Mouse (Mus musculus) olfactory bulb, adult 2 months (tissue): ENCODE data around the gene Setd7. TPM values are rescaled to one million over a fixed set of nuclear protein-coding genes. Genes with fewer than 3 reads are reported as not detected.

Experiments
- H3K27ac ChIP-seq: fragments of 200-500 bp; 2 replicates; pipeline ENCODE4 v1.5.1; 2012; ENCODE audit warnings: low read depth, low read length; ENCODE audit not compliant: insufficient read depth
- H3K4me1 ChIP-seq: fragments of 200-500 bp; 2 replicates; pipeline ENCODE4 v1.6.1; 2012; ENCODE audit warnings: low read length; ENCODE audit not compliant: control insufficient read depth, insufficient read depth
- H3K4me3 ChIP-seq: fragments of 200-500 bp; 2 replicates; pipeline ENCODE4 v1.5.1; 2012; ENCODE audit warnings: mild to moderate bottlenecking, low read depth, low read length, moderate library complexity; ENCODE audit not compliant: insufficient read depth
- CTCF ChIP-seq: fragments of 200-500 bp; IDR thresholded peaks from 2 replicates; pipeline ENCODE4 v1.5.1; 2012; ENCODE audit warnings: low read depth, mild to moderate bottlenecking, low read length, moderate library complexity; ENCODE audit not compliant: insufficient read depth
- POLR2A ChIP-seq: fragments of 200-500 bp; IDR thresholded peaks from 2 replicates; pipeline ENCODE4 v1.6.1; 2012; ENCODE audit warnings: mild to moderate bottlenecking, low read depth, low read length, moderate library complexity; ENCODE audit not compliant: insufficient read depth
- WGBS: fragments of 180-500 bp; shearing (Covaris S2); methylation state at CpG from one replicate; pipeline ENCODE4 v1.1.7; 2018; 5-methylcytosine and 5-hydroxymethylcytosine counted together
- polyA plus RNA-seq: library from polyadenylated mRNA; stranded (reverse); fragments of >200 nt; gene quantifications from 2 replicates; pipeline ENCODE4 v1.2.4, GENCODE M21; 2012; ENCODE audit warnings: low replicate concordance; ENCODE audit not compliant: missing spikeins, insufficient read depth, insufficient read length

Setd7 gene
- 388 TPM in 1 of 2 replicates, not detected in the other for polyA plus RNA-seq

DNA sequence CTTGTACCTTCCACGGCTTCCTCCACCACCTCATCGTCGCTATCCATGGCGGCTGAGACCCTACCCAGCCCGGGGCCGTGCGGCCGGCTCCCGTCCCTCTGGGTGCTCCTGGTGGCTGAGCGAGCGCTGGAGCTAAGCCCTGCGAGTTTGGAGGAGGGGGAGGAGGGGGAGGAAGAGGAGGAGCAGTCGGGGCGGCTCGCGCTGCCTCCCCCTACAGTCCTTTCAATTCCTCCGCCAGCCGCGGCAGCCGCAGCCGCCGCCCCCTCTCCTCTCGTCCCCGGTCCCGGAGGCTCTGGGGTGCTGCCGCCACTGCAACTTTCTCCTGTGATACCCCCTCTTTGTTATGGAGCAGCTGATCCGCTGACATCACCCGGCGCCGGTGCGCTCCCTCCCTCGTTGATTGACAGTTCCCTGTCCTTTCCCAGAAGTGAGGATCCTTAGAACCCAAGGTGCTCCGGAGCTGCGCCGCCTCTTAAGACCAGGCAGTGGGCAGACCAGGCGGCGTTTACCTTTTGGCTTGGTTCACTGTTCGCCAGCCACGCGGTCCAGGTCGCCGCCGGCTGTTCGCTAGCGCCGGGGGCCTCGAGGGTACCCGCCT is at the start of gene Setd7:
TSS of gene Setd7 (minus strand) at position 369 of the 598 bp plus-strand sequence.
- peak within 1 kb of the TSS; percentile 97 for H3K27ac ChIP-seq
- WGBS = under 1% methylated on average over 47 of the region's 48 CpGs
- H3K4me1 ChIP-seq = peaks cover 14% of the 10 kb centered on the region
- TF ChIP-seq CTCF (no peak; the same call in 1 of the 2 replicates), POLR2A (peak; percentile 79)
- peak within 1 kb of the TSS; percentile 91 for H3K4me3 ChIP-seq

GRCm38 (mm10) chr3:51604489-51604888 is 43.8 kb upstream of the Setd7 start:
- H3K4me3 ChIP-seq = no peak overlapping the region
- TF ChIP-seq POLR2A (no peak), CTCF (no peak)
- WGBS = 93% methylated on average over 3 of the region's 3 CpGs
- H3K4me1 ChIP-seq = peaks cover 3% of the 10 kb centered on the region; the same call in 1 of the 2 replicates
- H3K27ac ChIP-seq = no peak overlapping the region

- WGBS = 24% methylated on average over 15 of the region's 15 CpGs
- no peak for TF ChIP-seq POLR2A
- no peak for TF ChIP-seq CTCF
- H3K4me3 ChIP-seq = no peak overlapping the region
- no peak overlapping the region for H3K27ac ChIP-seq
- H3K4me1 ChIP-seq = peaks cover 8% of the 10 kb centered on the region; the same call in 1 of the 2 replicates
Measured at GRCm38 (mm10) chr3:51603705-51604291, 43.1 kb upstream of the Setd7 start.

DNA sequence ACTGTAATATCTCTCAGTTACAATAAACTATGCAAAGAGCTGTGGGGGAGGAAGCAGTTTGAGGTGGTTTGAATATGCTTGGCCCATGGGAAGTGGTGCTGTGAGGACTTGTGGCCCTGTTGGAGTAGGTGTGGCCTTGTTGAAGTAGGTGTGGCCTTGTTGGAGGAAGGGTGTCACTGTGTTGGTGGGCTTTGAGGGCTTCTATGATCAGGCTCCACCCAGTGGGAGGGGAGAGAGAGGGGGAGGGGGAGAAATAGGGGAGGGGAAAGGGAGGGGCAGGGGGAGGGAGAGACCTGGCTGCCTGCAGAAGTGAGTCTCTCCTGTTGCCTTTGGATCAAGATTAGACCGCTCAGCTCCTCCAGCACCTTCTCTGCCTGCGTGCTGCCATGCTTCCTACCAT is 40.8 kb upstream of the Setd7 start:
- WGBS = 98% methylated on average over 2 of the region's 2 CpGs

DNA sequence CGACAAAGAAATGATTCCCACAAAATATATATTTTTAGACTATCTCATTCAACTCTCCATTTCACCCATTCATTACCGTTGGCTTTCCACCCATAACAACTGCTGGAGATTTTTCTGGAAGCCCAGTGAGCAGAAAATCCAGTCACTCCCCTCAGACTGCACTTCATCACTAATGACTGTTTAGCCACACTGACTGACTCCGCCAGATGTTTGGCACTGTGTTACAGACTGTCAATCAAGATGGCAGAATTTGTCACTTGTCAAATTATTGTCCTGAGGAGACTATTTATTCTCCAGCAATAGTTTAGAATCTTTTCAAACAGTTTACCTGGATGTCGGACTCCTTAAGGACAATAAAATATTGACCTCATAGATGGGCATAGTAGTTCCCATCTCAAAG is 40.0 kb upstream of the Setd7 start:
- Histone ChIP-seq H3K4me1 (peaks cover 11% of the 10 kb centered on the region), H3K4me3 (no peak overlapping the region), H3K27ac (no peak overlapping the region)
- 62% methylated on average over 4 of the region's 4 CpGs for WGBS
- no peak for TF ChIP-seq POLR2A

More for the DNA sequence above, 40.8 kb upstream of the Setd7 start:
- no peak overlapping the region for H3K27ac ChIP-seq
- H3K4me1 ChIP-seq = peaks cover 11% of the 10 kb centered on the region
- H3K4me3 ChIP-seq = no peak overlapping the region
- TF ChIP-seq POLR2A = no peak
- no peak for TF ChIP-seq CTCF

DNA sequence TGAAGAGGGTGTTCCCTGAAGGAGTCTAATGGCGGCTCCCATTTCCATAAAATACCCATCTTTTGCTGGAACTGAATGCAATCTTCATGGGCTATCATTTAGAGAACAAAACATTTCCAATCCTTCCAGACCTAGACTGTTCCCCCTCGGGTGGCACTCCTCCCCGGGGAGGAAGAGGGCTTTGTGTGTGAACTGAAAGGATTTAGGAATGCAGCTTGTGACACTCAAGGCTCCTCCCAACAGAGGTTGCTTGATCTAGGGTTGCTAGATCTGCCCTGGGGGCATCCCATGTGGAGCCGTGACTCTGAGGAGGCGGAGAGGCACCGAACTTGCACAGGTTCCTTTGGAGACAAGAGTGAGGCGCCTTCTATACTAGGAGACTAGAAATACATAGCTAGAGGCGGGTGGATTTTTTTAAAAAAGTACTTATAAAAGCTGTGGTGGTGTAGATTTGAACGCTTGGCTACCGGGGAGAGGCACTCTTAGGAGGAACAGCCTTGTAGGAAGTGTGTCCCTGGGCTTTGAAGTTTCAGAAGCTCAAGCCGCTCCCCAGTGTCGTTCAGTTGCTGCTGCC is 38.5 kb upstream of the Setd7 start:
- TF ChIP-seq POLR2A (no peak), CTCF (no peak)
- no peak overlapping the region for H3K27ac ChIP-seq
- WGBS = 39% methylated on average over 12 of the region's 12 CpGs
- H3K4me1 ChIP-seq = peaks cover 11% of the 10 kb centered on the region
- H3K4me3 ChIP-seq = no peak overlapping the region

- no peak overlapping the region for H3K4me3 ChIP-seq
- WGBS = 57% methylated on average over 2 of the region's 2 CpGs
- H3K4me1 ChIP-seq = peaks cover 8% of the 10 kb centered on the region
- H3K27ac ChIP-seq = no peak overlapping the region
- TF ChIP-seq CTCF (no peak), POLR2A (no peak)
Measured at GRCm38 (mm10) chr3:51596538-51596937, 35.9 kb upstream of the Setd7 start.

GRCm38 (mm10) chr3:51593506-51593905 is 32.8 kb upstream of the Setd7 start:
- Histone ChIP-seq H3K4me1 (peaks cover 3% of the 10 kb centered on the region), H3K4me3 (no peak overlapping the region), H3K27ac (no peak overlapping the region)
- TF ChIP-seq POLR2A (no peak), CTCF (no peak)
- WGBS = 97% methylated on average over 1 of the region's 1 CpGs

- H3K4me1 ChIP-seq = peaks cover 5% of the 10 kb centered on the region; the same call in 1 of the 2 replicates
- TF ChIP-seq POLR2A (no peak), CTCF (no peak)
- no peak overlapping the region for H3K27ac ChIP-seq
- WGBS = 94% methylated on average over 6 of the region's 6 CpGs
- H3K4me3 ChIP-seq = no peak overlapping the region
Measured at GRCm38 (mm10) chr3:51591591-51591990, 30.9 kb upstream of the Setd7 start.
